Mouse (Mus musculus): ENCODE results near the gene Hectd1. TPM values are rescaled to one million over a fixed set of nuclear protein-coding genes. Genes with fewer than 3 reads are reported as not detected.

The Hectd1 gene
- polyA plus RNA-seq, 1 experiment from 2014 or later = 35.2 TPM

DNA sequence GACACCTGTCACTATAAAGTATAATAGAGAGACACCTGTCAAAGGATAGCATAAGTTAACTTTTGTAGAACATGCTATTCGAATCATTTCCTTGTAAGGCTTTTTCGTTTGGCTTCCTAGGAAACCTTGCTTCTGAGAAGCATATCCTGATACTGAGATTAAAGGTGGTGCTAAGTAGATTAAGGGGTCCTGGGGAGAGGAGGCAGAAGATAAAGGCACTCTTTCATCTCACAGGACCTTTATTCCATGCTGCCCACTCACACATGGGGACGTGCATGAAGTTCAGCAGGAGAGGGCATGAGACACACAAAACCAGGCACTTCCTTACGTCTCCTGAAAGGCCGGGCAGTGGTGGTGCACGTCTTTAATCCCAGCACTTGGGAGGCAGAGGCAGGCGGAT is 26.1 kb upstream of the Hectd1 start:
- Histone ChIP-seq H3K27me3 (ENCODE audit: insufficient read depth, poor library complexity, severe bottlenecking) (no peaks in the 10 kb centered on the region), H3K36me3 (no peaks in the 10 kb centered on the region), H3K4me3 (no peak overlapping the region), H3K4me1 (0 out of 2 replicates have a peak, but pooled peaks cover 2% of the 10 kb centered on the region), H3K9me3 (no peaks in the 10 kb centered on the region), H3K27ac (no peak overlapping the region)
- no peak for DNase-seq (ENCODE audit: low spot score)
- 57% methylated on average over 7 of the region's 7 CpGs for WGBS

DNA sequence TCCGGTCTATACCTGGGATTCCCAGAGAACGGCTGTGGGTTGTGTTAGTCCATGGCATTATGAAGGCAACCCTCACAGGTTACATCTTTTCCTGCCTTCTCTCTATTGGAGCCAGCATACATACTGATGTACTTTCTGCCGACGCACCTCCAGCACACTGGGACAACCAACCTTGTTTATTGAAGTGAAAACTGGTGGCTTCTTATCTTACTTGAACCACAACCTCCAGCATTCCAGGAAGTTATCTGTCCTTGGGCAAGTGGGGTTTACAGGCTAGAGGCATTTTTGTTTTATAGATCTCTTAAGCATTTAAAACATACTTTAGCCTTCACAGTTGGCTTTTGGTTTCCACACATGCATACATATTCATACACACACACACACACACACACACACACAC is 22.3 kb upstream of the Hectd1 start:
- no peaks in the 10 kb centered on the region for H3K9me3 ChIP-seq
- peak overlapping the region; percentile 29; the same call in 1 of the 2 replicates for H3K27ac ChIP-seq
- 57% methylated on average over 4 of the region's 4 CpGs for WGBS
- DNase-seq (ENCODE audit: low spot score) = no peak
- H3K4me3 ChIP-seq = no peak overlapping the region
- no peaks in the 10 kb centered on the region for H3K27me3 ChIP-seq (ENCODE audit: insufficient read depth, poor library complexity, severe bottlenecking)
- H3K4me1 ChIP-seq = 0 out of 2 replicates have a peak, but pooled peaks cover 2% of the 10 kb centered on the region
- no peaks in the 10 kb centered on the region for H3K36me3 ChIP-seq

DNA sequence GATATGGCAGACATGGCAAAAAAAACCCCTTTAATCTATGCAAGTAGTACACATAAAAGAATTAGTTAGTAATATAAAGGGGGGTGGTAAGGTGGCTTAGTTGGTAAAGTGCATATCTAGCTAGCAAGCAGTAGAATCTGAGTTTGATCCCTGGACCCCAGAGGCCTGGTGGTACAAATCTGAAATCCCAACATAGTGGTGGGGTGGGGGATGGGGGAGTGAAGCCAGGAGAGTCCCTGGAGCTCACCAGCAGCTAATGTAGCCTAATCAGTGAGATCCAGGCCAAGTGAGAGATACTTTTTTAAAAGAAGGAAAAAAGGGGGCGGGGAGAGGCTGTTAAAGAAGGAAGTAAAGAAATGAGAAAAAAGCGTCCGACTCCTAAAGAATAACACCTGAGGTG is 21.8 kb upstream of the Hectd1 start:
- DNase-seq (ENCODE audit: low spot score) = no peak
- 0 out of 2 replicates have a peak, but pooled peaks cover 2% of the 10 kb centered on the region for H3K4me1 ChIP-seq
- no peaks in the 10 kb centered on the region for H3K27me3 ChIP-seq (ENCODE audit: insufficient read depth, poor library complexity, severe bottlenecking)
- peak overlapping the region; percentile 29; the same call in 1 of the 2 replicates for H3K27ac ChIP-seq
- no peaks in the 10 kb centered on the region for H3K9me3 ChIP-seq
- 79% methylated on average over 3 of the region's 3 CpGs for WGBS
- no peaks in the 10 kb centered on the region for H3K36me3 ChIP-seq
- no peak overlapping the region for H3K4me3 ChIP-seq

DNA sequence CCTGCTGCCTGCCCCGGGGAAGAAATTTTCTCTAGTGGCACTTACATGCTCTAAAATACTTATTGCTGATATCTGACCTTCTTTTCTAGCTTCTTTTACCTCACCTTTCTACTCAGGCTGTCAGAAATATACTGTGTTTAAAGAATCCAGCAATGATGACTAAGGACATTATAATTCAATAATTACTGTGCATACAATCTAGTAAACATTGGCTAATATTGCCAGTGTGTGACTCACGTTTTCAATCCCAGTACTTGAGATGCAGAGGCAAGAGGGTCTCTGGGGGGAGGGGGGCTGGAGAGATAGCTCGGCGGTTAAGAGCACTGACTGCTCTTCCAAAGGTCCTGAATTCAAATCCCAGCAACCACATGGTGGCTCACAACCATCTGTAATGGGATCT is 21.0 kb upstream of the Hectd1 start:
- Histone ChIP-seq H3K4me1 (0 out of 2 replicates have a peak, but pooled peaks cover 2% of the 10 kb centered on the region), H3K36me3 (no peaks in the 10 kb centered on the region), H3K27me3 (ENCODE audit: insufficient read depth, poor library complexity, severe bottlenecking) (no peaks in the 10 kb centered on the region), H3K27ac (no peak overlapping the region), H3K9me3 (no peaks in the 10 kb centered on the region), H3K4me3 (no peak overlapping the region)
- WGBS = 87% methylated on average over 4 of the region's 4 CpGs
- no peak for DNase-seq (ENCODE audit: low spot score)

DNA sequence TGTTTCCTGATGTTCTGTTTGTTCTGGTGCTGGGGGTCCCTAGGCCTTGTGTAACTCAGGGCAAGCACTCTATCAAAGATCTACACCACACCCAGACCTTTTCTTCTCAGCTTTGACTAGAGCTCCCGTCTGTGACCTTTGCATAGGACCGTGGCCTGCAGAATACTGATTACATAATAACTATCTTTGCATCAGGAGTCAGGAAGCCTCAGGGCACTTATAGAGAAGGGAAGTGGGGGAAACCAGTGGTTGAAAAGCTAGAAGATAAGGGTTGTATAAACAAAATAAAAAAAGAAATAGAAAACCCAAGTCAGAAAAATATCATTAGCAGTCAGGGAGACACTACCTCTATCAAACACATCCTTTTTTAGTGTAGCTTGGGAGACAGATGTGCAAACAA is 20.6 kb upstream of the Hectd1 start:
- WGBS = 58% methylated on average over 2 of the region's 2 CpGs
- Histone ChIP-seq H3K27ac (no peak overlapping the region), H3K4me1 (0 out of 2 replicates have a peak, but pooled peaks cover 5% of the 10 kb centered on the region), H3K27me3 (ENCODE audit: insufficient read depth, poor library complexity, severe bottlenecking) (no peaks in the 10 kb centered on the region), H3K9me3 (no peaks in the 10 kb centered on the region), H3K36me3 (no peaks in the 10 kb centered on the region), H3K4me3 (no peak overlapping the region)
- no peak for DNase-seq (ENCODE audit: low spot score)

DNA sequence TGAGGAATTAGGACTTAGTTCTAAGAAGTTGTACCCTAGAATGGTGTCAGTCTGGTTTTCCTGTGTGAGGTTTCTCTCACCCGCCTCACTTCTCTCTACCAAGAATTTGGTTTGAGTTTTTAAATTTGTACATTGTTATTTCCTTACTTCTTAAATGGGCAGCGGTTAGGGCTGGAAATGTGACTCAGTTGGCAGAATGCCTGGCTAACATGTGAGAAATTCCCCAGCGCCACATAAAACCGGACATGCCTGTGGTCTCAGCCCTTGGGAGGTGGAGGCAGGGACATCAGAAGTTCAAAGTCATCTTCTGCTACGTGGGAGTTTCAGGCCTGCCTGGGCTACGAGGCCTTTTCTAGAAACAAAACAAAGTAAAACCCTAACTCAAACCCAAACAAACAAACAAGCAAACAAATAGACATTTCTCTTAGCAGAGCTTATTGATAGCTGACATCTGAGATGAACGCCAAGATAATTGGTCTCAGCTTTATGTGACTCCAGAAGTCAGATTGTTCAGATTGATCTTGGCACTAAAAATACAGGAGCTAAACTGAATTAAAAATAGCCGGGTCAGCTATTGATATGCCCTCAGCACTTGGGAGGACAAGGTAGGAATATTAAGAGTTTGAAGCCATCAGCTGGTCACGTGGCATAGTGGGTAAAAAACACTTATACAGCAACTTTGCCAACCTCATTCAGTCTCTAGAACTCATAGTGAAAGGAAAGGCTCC is 18.8 kb upstream of the Hectd1 start:
- H3K36me3 ChIP-seq = no peaks in the 10 kb centered on the region

DNA sequence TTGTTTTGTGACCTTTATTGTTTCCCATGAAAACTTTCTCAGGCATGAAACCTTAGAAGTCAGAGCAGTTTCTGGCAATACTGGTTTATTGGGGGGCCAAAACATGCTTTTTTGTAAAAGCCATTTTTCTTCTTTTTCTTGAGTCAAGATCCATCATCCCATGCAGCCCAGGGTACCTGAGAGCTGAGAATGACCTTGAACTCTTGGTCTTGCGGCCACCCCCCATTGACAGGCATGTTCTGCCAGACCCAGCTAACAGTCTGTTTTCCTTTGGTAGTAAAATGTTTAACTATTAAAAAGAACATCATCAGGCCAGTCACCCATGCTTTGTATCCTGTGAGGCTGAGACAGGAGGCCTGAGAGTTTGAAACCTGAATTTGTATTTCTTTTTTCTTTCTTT is 15.9 kb upstream of the Hectd1 start:
- no peak for DNase-seq (ENCODE audit: low spot score)
- WGBS = 31% methylated on average over 1 of the region's 1 CpGs
- Histone ChIP-seq H3K27me3 (ENCODE audit: insufficient read depth, poor library complexity, severe bottlenecking) (no peaks in the 10 kb centered on the region), H3K27ac (peak overlapping the region; percentile 89; the same call in 1 of the 2 replicates), H3K36me3 (no peaks in the 10 kb centered on the region), H3K4me1 (peaks cover 22% of the 10 kb centered on the region), H3K9me3 (no peaks in the 10 kb centered on the region), H3K4me3 (peak overlapping the region; percentile 61)

More for the DNA sequence above, 18.8 kb upstream of the Hectd1 start:
- no peaks in the 10 kb centered on the region for H3K9me3 ChIP-seq
- peaks cover 19% of the 10 kb centered on the region for H3K4me1 ChIP-seq
- DNase-seq (ENCODE audit: low spot score) = no peak
- H3K27me3 ChIP-seq (ENCODE audit: insufficient read depth, poor library complexity, severe bottlenecking) = no peaks in the 10 kb centered on the region
- H3K4me3 ChIP-seq = no peak overlapping the region
- WGBS = 85% methylated on average over 9 of the region's 9 CpGs
- H3K27ac ChIP-seq = no peak overlapping the region

DNA sequence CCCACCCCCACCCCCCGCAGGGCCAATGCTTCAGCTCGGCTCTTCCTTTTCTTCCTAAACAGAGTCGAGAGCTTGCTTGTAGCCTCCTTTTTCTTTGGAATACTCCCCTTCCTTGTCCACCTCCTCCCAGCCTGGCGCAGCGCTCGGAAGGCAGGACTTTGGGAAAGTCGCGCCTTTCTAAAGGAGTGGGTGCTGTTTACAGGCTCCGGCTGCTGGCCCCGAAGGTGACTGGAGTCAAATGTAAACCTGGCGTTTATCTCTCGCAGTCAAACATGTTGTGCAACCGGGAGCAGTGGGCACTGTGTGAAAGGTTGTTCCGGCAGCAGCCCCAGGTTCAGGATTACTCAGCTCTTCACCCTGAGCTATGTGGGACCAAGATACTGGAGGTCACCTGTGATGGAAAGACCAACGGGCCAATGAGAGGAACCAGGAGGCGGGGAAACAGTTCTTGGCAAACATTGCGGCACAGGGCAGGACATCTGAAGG is 15.5 kb upstream of the Hectd1 start:
- no peaks in the 10 kb centered on the region for H3K9me3 ChIP-seq
- WGBS = under 1% methylated on average over 17 of the region's 17 CpGs
- peak; percentile 97 for DNase-seq (ENCODE audit: low spot score)
- peaks cover 22% of the 10 kb centered on the region for H3K4me1 ChIP-seq
- no peaks in the 10 kb centered on the region for H3K27me3 ChIP-seq (ENCODE audit: insufficient read depth, poor library complexity, severe bottlenecking)
- H3K27ac ChIP-seq = peak overlapping the region; percentile 89
- no peaks in the 10 kb centered on the region for H3K36me3 ChIP-seq
- peak overlapping the region; percentile 61 for H3K4me3 ChIP-seq

DNA sequence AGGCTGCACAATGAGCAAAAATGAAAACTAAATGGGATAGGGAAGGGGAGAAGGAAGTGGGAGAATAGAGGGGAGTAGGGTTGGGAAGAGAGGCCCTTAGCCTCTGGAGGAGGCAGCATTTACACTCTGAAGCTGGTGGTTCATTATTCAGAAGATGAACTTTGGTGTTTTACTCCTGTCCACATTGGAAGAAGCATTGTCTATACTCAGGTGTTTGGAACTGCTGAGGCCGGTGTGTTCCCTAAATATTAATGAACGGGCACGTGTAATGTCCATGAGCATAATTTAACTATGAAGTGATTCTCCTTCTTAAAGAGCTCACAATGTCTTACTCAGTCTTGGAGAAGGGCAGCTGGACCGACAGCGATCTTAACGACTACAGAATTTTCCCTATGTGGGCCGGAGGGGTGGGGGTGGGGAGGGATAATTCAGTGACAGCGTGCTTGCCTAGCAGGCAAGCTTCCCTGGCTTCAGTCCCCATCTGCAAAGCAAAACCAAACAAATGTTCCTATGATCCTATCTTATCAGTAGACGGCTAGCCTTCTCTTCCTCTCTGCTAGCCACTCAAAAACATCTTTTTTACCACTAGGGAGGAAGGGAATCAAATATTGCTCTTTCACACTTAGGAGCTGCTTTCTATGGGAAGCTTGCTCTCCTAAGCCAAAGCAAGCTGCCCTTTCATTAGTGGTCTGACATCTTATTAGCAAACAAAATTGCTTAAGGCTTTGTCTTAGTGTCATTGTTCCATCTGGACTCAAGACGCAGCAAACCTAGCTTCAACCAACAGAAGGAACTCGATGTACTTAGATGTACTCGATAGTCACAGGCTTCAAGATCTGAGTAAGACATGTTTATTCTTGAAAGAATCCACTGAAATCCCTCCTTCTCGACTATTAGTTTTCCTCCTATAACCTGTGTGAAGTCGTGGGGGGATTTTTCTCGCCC is 14.5 kb upstream of the Hectd1 start:
- Histone ChIP-seq H3K9me3 (no peaks in the 10 kb centered on the region), H3K27ac (peak overlapping the region; percentile 89), H3K36me3 (no peaks in the 10 kb centered on the region), H3K4me1 (peaks cover 22% of the 10 kb centered on the region), H3K4me3 (peak overlapping the region; percentile 61), H3K27me3 (ENCODE audit: insufficient read depth, poor library complexity, severe bottlenecking) (no peaks in the 10 kb centered on the region)
- WGBS = 24% methylated on average over 15 of the region's 15 CpGs
- DNase-seq (ENCODE audit: low spot score) = no peak

DNA sequence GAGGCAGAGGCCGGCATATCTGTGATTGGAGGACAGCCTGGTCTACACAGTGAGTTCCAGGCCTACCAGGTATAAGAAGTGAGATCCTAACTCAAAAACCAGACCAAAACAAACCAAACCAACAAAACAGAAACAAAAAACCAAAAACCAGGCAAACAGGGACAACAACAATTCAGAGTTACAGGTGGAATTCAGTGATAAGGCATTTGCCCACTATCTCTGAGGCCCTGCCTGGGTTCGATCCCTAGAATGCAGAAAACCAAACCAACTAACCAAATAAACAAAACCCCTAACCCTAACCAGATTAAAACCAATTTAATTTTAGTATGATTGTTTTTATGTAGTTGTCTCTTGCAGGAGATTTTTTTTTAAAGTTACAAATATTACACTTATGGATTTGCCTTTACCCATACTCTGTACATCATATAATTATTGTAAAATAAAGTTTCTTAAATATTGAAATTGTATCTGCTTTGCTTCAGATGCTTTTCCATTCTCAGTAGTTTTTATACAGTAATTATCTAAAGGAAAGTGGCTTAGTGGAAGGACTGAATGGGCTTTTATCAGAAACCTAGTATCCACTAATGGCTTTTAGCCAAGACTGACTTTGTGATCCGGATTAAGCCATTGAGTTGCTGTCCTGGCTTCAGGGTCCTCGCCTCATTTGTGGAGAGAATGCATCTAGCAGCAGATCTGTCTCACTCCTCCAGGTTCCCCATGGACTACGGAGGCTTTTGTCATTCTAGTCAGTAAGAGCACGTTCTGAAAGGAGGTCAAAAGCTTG is 12.9 kb upstream of the Hectd1 start:
- Histone ChIP-seq H3K36me3 (no peaks in the 10 kb centered on the region), H3K27ac (peak overlapping the region; percentile 53; the same call in 1 of the 2 replicates), H3K27me3 (ENCODE audit: insufficient read depth, poor library complexity, severe bottlenecking) (no peaks in the 10 kb centered on the region), H3K4me3 (no peak overlapping the region), H3K4me1 (peaks cover 22% of the 10 kb centered on the region), H3K9me3 (no peaks in the 10 kb centered on the region)
- no peak for DNase-seq (ENCODE audit: low spot score)
- WGBS = 49% methylated on average over 6 of the region's 6 CpGs

DNA sequence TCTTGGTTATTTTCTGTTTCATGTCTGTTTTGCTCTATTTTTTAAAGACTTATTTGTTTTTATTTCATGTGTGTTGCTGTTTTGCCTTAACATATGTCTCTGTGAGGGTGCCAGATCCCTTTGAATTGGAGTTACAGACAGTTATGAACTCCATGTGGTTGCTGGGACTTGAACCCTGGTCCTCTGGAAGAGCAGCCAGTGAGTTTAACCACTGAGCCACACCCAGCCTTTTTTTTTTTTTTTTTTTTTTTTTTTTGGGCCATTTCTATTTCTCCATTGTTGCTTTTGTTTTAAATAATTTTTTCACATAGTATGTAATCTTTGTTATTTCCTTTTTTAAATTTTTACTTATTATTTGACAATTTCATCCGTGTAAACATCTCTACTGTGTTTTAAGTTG is 10.5 kb upstream of the Hectd1 start:
- Histone ChIP-seq H3K36me3 (no peaks in the 10 kb centered on the region), H3K27me3 (ENCODE audit: insufficient read depth, poor library complexity, severe bottlenecking) (no peaks in the 10 kb centered on the region), H3K27ac (no peak overlapping the region), H3K4me1 (peaks cover 20% of the 10 kb centered on the region), H3K9me3 (no peaks in the 10 kb centered on the region), H3K4me3 (no peak overlapping the region)
- DNase-seq (ENCODE audit: low spot score) = no peak
- WGBS = 80% methylated on average over 1 of the region's 1 CpGs

DNA sequence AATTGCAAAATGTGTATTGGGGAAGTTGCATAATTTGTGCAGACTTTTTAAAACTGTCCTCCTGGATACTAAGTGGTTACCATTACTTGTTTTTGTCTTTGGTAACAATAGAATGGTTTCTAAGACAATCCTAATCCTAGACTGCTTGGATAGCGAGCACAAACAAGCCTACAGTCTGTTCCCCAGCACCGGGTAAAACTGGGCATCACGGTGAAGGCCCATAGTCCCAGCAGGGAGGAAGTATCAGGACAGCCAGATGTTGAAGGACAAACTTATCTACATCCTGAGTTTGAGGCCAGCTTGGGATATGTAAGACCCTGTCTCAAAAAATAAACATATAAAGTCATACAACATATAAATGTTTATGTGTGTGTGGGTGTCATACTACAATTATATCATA is 5.9 kb upstream of the Hectd1 start:
- H3K27me3 ChIP-seq (ENCODE audit: insufficient read depth, poor library complexity, severe bottlenecking) = no peaks in the 10 kb centered on the region
- H3K9me3 ChIP-seq = no peaks in the 10 kb centered on the region
- no peaks in the 10 kb centered on the region for H3K36me3 ChIP-seq
- H3K27ac ChIP-seq = no peak overlapping the region
- no peak for DNase-seq (ENCODE audit: low spot score)
- WGBS = 55% methylated on average over 3 of the region's 3 CpGs
- no peak overlapping the region for H3K4me3 ChIP-seq
- no peaks in the 10 kb centered on the region for H3K4me1 ChIP-seq

Measured in heart, embryonic 10.5 days (tissue).